Mouse (Mus musculus) brain, embryonic 14.5 days (tissue): Measurements from ENCODE around the gene Fam222a.

Experiments
- CTCF ChIP-seq: fragments of 200-500 bp; IDR thresholded peaks from 2 replicates; pipeline ENCODE4 v1.5.1; 2012; ENCODE audit warnings: inconsistent platforms, mild to moderate bottlenecking, moderate library complexity, borderline replicate concordance; ENCODE audit not compliant: insufficient read depth, insufficient read length; ENCODE audit errors: extremely low read depth
- POLR2A ChIP-seq: fragments of 200-500 bp; IDR thresholded peaks from 2 replicates; pipeline ENCODE4 v1.6.1; 2012; ENCODE audit warnings: mild to moderate bottlenecking, inconsistent platforms, borderline replicate concordance; ENCODE audit not compliant: poor library complexity, insufficient read depth, insufficient read length, severe bottlenecking; ENCODE audit errors: extremely low read depth

DNA sequence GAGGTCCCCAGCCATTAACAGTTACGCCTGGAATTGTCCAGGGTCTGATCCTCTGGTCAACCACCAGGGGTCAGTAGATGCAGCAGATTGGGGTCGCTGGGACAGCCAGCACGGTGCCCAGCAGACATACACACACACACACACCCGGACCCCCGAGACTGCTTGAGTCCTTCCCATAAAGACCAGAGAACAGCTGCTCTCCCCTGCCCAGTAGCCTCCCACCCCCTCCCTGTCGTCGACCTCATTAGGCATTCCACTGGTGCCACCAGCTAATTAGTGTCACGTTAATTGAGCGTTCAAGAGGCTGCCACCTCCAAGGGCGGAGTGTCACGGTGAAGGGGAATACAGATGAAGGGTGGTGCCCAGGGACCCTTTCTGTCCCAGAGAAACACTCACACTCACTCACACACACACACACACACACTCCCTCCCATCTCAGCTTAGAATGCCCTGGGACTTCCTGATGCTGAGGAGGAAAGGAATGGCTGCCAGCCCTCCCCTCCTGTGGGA lies 37.0 kb downstream of the Fam222a start:
- peak; percentile 64 for TF ChIP-seq CTCF
- TF ChIP-seq POLR2A = no peak
